Mouse (Mus musculus): ENCODE measurements around the gene Vcl.

DNA sequence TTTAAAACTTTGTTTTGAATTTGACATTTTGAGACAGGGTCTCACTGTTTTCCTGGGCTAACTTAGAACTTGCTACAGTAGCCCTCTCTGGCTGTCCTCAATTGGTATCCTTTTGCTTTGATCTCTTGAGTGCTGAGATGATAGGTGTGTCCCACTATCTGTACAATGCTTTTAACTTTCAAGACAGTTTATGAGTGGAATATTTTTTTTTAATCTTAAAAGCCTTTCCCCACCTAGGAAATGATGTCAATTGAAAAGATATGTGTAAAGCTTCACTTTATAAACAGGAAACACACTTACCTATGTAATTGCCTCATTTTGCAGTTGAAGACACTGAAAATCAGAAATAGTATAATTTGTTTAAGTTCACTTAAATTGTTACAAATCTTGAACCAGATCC is 149.3 kb downstream of the Vcl start:
- TF ChIP-seq GATA1 (IDR thresholded peaks at IDR 0.05; ENCODE audit: borderline replicate concordance, low read length) (no peak), FLI1 (IDR thresholded peaks at IDR 0.05; ENCODE audit: low read length) (no peak)
